Mouse (Mus musculus): ENCODE measurements around the gene Mprip. TPM values are rescaled to one million over a fixed set of nuclear protein-coding genes. Genes with fewer than 3 reads are reported as not detected.
"Not testable (repeated sequence)": the region's sequence is repeated elsewhere in the genome, so short reads cannot be mapped to it uniquely, and the experiment has no call there.

Mprip gene
- total RNA-seq, 2 experiments from 2014 or later = 171 to 185 TPM

DNA sequence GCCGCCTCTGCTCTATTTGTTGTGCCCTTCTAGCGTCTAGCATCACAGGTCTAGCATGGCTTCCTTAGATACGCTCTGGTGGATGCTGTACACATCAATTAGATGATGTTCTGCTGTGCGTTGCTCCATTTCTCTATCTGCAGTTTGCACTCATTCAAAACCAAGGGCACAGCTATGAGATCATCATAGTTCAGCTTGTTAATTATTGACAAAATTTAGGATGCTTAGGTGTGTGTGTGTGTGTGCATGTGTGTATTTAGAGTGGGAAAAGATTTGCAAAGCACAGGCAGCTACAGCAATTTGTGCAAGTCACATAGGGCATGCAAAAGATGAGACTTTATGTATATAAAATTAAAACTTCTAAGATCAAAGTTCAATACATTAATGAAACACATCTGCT, 12.0 kb upstream of the Mprip start:
- DNase-seq = no peak
- intact Hi-C loops (cut with DNase I) = no loop called here

GRCm38 (mm10) chr11:59653003-59653402, 8.1 kb upstream of the Mprip start:
- no peak for DNase-seq
- intact Hi-C loops (cut with DNase I) = no loop called here

DNA sequence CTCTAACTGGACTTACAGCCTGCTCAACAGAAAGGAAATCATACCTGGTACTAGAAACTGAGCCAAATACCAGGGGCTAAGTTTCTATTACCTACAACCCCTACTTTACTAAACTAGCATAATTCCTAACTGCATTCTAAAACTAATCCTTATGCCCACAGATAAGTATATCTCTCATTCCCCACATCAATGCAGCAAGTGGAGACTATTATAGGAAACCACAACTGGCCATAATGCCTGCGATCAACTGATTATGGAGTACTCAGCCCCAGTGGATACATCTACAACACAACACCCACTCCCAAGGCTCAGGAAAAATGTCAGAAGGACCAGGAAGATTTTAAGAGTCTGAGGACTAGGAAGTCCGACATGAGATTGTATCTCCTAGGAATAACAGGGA, 7.6 kb upstream of the Mprip start:
- intact Hi-C loops (cut with DNase I) = no loop called here

GRCm38 (mm10) chr11:59655337-59655736, 5.8 kb upstream of the Mprip start:
- intact Hi-C loops (cut with DNase I) = no loop called here
- no peak for DNase-seq

More for the DNA sequence above, 7.6 kb upstream of the Mprip start:
- no peak for DNase-seq

GRCm38 (mm10) chr11:59656016-59656415, 5.1 kb upstream of the Mprip start:
- intact Hi-C loops (cut with DNase I) = no loop called here
- DNase-seq = no peak

GRCm38 (mm10) chr11:59661601-59662248, 620 bp downstream of the Mprip start:
- intact Hi-C loops (cut with DNase I) = loop anchor here (2.0 kb wide), 1 partner anchor 73 kb away; no protein-coding TSS in a partner anchor
- DNase-seq = peak; percentile 24 to 58

DNA sequence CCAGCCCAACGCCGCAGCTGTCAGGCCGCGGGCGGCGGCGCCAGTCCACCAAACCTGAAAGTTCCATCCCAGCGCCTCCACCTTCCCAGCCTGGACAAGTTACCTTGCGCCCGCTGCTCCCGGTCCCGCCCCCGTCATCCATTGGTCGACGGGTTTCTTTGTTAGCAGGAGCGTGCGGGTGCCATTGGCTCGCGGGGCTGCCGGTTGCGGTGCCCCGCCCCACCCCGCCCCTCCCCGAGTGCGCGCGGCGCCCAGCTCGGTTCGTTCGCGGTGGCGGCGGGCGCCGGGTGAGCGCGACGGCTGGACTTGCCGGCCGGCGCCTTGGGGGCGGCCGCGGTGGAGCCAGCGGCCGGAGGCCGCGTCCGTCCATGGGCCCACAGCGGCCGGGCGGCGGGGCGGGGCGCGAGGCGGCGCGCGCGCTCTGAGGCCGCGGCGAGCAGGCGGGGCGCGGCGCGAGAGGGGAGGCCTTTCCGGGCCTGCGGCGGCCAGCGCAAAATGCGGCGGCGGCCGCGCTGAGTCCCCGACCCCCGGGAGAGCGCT, 1.2 kb downstream of the Mprip start:
- intact Hi-C loops (cut with DNase I) = loop anchor here (2.0 kb wide), 1 partner anchor 72 kb away; no protein-coding TSS in a partner anchor

GRCm38 (mm10) chr11:59662877-59663775, 2.0 kb downstream of the Mprip start:
- peak in 1 of 2 experiments; percentile 18 for DNase-seq
- intact Hi-C loops (cut with DNase I) = loop anchor here (2.0 kb wide), 1 partner anchor 72 kb away; no protein-coding TSS in a partner anchor

More for the DNA sequence above, 1.2 kb downstream of the Mprip start:
- DNase-seq = peak; percentile 92 to 95

DNA sequence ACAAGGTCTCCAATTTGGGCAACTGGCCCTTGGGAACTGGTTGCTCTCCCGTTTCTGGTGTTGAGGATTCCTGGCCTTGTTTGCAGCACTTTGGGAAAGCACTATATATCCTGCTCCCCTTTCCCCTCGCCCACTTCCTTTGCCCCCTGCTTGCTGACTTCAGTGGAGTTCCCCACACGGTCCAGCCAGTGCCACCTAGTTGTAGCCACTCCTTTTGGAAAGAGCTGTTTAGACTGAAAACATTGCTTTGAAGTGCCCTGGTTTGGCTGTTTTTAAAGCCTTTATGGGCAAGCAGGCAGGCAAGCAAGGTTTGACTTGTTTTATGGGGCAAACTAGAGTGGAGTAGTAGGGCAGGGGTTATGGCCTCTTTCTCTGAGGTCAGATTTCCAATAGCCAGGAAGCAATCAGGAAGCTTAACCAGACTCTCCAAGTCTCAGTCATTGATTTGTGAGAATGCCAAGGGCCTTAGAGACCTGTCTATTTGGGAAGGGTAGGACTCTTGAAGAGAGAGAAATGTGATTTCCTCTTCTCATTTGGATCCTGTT, 2.7 kb downstream of the Mprip start:
- intact Hi-C loops (cut with DNase I) = loop anchor here (2.0 kb wide), 2 partner anchors 43 to 71 kb away; no protein-coding TSS in a partner anchor
- DNase-seq = peak in 1 of 2 experiments; percentile 12

GRCm38 (mm10) chr11:59664818-59665217, 3.7 kb downstream of the Mprip start:
- intact Hi-C loops (cut with DNase I) = loop anchor here (2.0 kb wide), 1 partner anchor 42 kb away; no protein-coding TSS in a partner anchor
- DNase-seq = peak; percentile 69 to 72

DNA sequence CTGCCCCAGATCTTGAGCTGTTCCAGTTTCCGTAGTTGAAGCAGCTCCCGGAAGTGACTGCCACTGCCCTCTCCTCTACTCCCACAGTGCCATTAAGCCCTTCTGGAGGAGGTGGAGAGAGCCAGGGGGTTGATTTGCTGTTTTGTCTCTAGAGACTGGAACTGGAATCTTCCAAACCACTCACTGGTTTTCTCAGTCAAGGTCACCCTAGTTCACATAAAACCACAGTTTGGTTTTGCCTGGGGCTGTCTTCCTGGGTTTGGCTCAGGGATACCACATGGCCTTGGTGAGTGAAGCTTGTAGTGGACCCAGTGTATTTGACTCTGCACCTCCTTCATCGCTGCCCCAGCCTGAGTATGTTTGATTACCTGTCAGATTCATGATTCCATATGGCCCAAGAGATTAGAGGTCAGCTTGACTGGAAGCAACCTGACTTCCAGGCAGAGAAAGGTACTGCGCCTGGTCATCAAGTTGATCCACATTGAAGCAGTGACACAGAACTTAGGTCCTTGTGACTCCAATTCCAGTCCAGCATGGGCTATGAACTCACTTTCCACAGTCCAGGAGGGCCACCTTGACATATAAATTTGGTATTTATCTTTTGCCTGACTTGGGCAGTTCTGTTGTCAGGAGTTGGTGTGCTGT, 10.1 kb downstream of the Mprip start:
- intact Hi-C loops (cut with DNase I) = no loop called here
- peak in 1 of 2 experiments; percentile 18 for DNase-seq

DNA sequence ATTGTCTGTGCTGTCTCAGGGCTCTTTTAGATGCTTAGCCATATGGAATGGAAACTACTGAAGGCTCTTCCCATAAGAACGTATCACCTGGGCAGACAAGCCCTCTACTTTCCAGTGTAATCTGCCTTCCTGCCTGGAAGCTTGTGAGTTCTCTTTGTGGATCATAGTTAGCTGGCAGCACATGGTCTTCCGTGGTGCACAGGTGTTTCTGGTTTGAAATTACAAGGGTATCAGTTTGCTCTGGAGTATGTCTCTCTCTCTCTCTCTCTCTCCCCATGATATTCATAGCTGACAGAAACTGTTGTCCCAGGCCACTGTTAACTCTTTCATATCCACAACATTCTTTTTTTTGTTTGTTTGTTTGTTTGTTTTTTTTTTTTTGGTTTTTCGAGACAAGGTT, 12.9 kb downstream of the Mprip start:
- intact Hi-C loops (cut with DNase I) = no loop called here

GRCm38 (mm10) chr11:59674746-59675145, 13.6 kb downstream of the Mprip start:
- intact Hi-C loops (cut with DNase I) = not testable (repeated sequence)

More for the DNA sequence above, 12.9 kb downstream of the Mprip start:
- DNase-seq = no peak

DNA sequence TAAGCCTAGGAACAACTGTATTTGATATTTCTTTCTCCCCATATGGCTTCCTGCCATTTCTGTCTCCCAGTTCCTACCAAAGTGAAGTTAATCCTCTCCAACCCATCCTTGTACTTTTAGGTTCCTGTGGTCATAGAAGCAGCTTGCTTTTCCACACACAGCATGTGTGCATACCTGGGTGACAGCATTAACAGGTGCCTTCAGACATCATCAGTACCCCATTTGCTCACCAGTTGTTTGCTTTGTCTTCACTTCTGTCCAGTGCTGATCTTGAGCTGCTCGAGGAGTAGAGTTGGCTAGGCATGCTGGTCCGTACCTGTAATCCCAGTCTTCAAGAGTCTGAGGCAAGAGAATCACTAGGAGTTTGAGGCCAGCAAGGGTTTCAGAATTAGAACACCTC, 16.7 kb downstream of the Mprip start:
- DNase-seq = no peak
- intact Hi-C loops (cut with DNase I) = no loop called here

More at GRCm38 (mm10) chr11:59674746-59675145, 13.6 kb downstream of the Mprip start:
- DNase-seq = not testable (repeated sequence)

DNA sequence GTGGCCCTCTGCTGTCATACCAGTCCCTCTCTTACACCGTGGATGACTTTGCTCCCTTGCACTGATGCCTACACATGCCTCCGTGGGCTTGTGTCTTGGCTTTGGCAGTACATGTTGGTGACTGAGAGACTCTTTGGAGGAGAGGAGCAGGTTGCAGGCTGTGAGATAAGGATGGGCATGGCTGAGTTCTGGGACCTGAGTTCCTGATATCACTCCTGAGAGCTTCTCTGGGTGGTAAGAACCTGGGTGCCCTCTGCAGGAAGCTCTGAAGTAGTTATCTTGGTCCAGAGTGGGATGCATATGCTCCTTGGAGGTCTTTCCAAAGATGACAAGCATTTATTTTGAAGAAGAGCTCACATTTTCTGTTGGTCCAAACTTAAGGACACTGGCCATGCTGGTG, 17.6 kb downstream of the Mprip start:
- intact Hi-C loops (cut with DNase I) = no loop called here

DNA sequence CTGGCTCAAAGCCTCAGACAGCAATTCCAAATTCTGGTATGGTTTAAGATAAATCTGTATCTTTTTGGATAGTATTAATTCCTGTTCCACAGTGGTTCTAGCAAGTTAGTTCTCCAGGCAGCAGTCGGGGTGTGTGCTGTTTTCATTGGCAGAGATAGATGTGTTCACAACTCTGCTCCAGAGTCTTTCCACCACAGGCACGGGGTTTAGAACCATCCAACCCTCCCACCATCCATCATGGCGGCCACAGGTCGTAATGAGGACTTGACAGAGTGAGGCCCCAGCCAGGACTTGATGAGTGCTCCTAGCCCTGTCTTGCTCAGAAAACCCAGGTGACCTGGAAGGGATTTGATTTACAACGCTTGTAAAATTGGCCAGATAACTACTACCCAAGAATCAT, 19.0 kb downstream of the Mprip start:
- intact Hi-C loops (cut with DNase I) = no loop called here

More for the DNA sequence above, 17.6 kb downstream of the Mprip start:
- DNase-seq = no peak

DNA sequence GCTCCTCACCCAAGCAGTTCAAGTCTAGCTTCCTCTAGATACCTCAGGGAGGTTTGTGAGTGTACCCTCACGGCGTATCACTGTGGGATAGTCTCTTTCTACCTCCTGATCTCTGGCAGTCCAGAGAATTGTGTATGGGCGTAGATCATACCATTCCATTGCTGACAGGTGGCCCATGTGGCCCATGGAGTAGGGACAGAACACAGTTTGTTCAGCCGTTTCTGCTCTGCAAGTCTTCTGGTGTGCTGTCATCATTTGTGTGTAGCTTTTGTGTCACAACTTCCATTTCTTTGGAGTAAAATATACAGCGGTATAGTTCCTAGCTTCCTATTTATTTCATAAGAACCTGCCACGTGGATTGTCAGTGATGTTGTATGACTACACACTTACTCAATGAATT, 23.9 kb downstream of the Mprip start:
- DNase-seq = no peak
- intact Hi-C loops (cut with DNase I) = no loop called here

More for the DNA sequence above, 19.0 kb downstream of the Mprip start:
- DNase-seq = no peak

DNA sequence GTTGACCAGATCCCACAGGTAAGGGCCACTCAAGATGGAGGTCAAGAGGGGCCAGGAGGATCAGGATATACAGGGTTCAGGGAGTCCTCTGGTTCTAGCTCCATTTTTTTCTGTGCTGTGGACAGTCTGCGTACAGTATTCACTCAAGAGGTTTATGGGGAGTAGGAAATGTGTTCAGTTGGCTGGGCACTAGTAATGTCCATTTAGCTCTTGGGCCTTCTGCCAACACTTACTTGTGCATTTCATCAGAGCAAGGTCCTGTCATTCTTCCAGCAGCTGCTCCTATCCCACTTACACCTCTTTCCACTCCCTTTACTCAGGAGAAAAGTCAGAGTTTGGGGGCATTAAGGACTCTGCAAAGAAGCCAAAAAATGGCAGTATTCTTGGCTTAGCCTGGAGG, 33.4 kb downstream of the Mprip start:
- intact Hi-C loops (cut with DNase I) = no loop called here
- peak; percentile 27 to 43 for DNase-seq

DNA sequence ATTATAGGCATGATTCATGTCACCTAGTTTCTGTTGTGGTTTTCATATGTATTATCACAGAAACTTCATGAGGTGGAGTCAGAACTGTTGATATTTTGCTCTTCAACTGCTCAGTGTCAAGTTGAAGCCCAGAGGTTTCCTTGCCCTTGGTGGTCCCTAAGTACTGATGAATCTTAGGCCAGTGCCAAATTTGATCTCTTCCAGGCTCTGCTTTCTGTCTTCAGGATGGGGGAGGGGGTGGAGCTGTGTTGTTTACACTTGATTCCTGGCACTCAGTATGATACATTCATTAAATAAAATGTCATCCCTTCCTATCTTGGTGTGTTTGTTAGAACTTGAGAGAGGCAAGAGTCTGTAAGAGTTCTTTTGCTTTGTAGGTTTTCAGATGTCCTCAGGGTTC, 34.4 kb downstream of the Mprip start:
- DNase-seq = no peak

DNA sequence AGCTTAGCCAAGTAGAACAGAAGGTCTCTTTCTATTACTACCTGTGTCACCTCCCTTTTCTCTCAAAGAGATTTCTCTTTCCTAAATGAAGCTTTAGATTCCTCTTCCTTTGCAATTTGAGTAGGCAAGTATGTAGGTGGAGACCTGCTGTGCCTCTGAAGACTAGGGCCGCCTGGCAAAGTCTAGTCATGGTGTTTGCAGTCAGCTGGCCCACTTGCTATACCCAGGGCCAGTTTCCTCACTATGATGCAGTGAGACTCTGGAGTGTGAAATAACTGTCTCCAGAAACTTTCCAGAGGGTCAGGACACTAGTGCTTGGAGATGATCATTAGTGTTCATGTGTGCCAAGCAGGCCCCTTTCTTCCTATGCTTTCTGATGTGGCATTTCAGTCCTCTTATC, 36.5 kb downstream of the Mprip start:
- DNase-seq = no peak
- intact Hi-C loops (cut with DNase I) = no loop called here

More for the DNA sequence above, 34.4 kb downstream of the Mprip start:
- intact Hi-C loops (cut with DNase I) = loop anchor here (1.0 kb wide), 1 partner anchor 28 kb away; no protein-coding TSS in a partner anchor

Data from heart, postnatal 14 days (tissue).